Mouse (Mus musculus) intestine, embryonic 14.5 days (tissue): ENCODE data around the gene Dlec1. TPM values are rescaled to one million over a fixed set of nuclear protein-coding genes. Genes with fewer than 3 reads are reported as not detected.

Source experiments
- ATAC-seq: fragments of 200-750 bp; cut with Nextera tagmentation; replicated peaks from 2 replicates; pipeline ENCODE4 v1.8.0; 2017; ENCODE audit warnings: low read depth, moderate number of reproducible peaks, moderate TSS enrichment, moderate library complexity; ENCODE audit not compliant: low FRiP score, low TSS enrichment
- DNase-seq: peaks from one replicate; pipeline ENCODE4 v3.0.0-alpha.2; 2018; ENCODE audit warnings: low spot score
- H3K27ac ChIP-seq: fragments of 300-500 bp; sonication (generic); 2 replicates; pipeline ENCODE4 v1.5.1; 2014; ENCODE audit warnings: low read depth, mild to moderate bottlenecking, control low read depth
- H3K27me3 ChIP-seq: fragments of 300-500 bp; sonication (generic); replicated peaks from 2 replicates; pipeline ENCODE4 v1.6.1; 2014; ENCODE audit warnings: low read length, control low read depth; ENCODE audit not compliant: control insufficient read depth, insufficient read depth
- H3K36me3 ChIP-seq: fragments of 300-500 bp; sonication (generic); 2 replicates; pipeline ENCODE4 v1.6.1; 2014; ENCODE audit warnings: low read length, control low read depth; ENCODE audit not compliant: control insufficient read depth, insufficient read depth
- H3K4me1 ChIP-seq: fragments of 300-500 bp; sonication (generic); replicated peaks from 2 replicates; pipeline ENCODE4 v1.6.1; 2014; ENCODE audit warnings: low read length, control low read depth, mixed read lengths; ENCODE audit not compliant: control insufficient read depth, insufficient read depth
- H3K4me2 ChIP-seq: fragments of 300-500 bp; sonication (generic); 2 replicates; pipeline ENCODE4 v1.6.1; 2014; ENCODE audit warnings: low read length
- H3K4me3 ChIP-seq: fragments of 300-500 bp; sonication (generic); 2 replicates; pipeline ENCODE4 v1.5.1; 2014; ENCODE audit warnings: low read depth, low read length, control low read depth, mixed read lengths
- H3K9ac ChIP-seq: fragments of 300-500 bp; sonication (generic); 2 replicates; pipeline ENCODE4 v1.6.1; 2014; ENCODE audit warnings: mild to moderate bottlenecking, low read length
- H3K9me3 ChIP-seq: fragments of 300-500 bp; sonication (generic); 2 replicates; pipeline ENCODE4 v1.6.1; 2016; ENCODE audit warnings: low read length, control low read depth; ENCODE audit not compliant: control insufficient read depth
- WGBS: fragments of 180-500 bp; shearing (Covaris S2); extraction: QIAGEN DNeasy Blood & Tissue Kit; methylation state at CpG from one replicate; pipeline ENCODE4 v1.1.7; 2014; 5-methylcytosine and 5-hydroxymethylcytosine counted together
- polyA plus RNA-seq: library from polyadenylated mRNA; unstranded; fragments of >200 nt; fragmentation: Nextera tagmentation; extraction: Ambion mirVana; gene quantifications from 2 replicates; pipeline ENCODE4 v1.2.1, GENCODE M21; 2014

Gene Dlec1
- polyA plus RNA-seq, 1 experiment from 2014 or later, result 0.37 TPM

DNA sequence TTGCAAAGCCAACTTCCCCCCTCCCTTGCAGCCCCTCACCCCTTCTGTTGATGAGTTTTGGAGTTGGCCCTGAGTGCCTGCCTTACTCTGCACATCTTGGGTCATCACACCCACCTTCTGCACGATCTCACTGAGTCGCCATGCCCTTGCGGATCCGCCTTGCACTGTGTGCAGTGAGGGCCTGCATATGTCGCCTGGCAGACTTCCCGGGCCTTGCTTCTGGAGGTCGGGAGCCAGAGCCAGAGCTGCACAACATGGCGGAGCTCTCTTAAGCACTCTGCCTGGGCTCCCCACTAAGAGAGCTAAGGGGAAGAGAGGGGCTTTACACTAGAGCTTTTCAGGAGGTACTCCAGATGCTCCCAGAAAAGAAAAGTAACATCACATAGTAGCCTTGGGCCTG lies 42.4 kb downstream of the Dlec1 start:
- no peak overlapping the region for H3K9ac ChIP-seq
- H3K4me2 ChIP-seq, result no peak overlapping the region
- no peaks in the 10 kb centered on the region for H3K9me3 ChIP-seq
- no peak for ATAC-seq
- no peak overlapping the region for H3K27ac ChIP-seq
- no peaks in the 10 kb centered on the region for H3K36me3 ChIP-seq
- no peaks in the 10 kb centered on the region for H3K27me3 ChIP-seq
- 74% methylated on average over 8 of the region's 8 CpGs for WGBS
- H3K4me3 ChIP-seq, result no peak overlapping the region
- H3K4me1 ChIP-seq, result no peaks in the 10 kb centered on the region
- no peak for DNase-seq

DNA sequence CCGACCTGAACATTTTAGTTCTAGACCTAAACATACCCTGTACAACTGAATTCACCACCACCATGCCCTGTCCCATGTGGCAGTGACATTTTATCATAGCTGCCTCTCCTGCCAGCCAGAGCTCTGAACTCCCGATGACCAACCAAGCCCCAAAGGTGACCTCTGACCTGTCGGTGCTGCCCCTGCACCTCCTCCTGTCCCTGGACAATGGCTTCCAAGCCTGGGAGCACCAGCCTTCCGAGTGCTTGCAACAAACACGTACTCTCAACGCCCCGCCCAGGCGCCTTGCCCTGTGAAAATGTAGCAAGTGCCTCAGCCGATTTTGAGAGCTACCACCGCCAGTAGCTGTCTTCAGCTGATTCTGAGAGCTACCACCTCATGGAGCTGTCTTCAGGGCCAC lies 42.9 kb downstream of the Dlec1 start:
- 58% methylated on average over 10 of the region's 10 CpGs for WGBS
- ATAC-seq, result no peak

DNA sequence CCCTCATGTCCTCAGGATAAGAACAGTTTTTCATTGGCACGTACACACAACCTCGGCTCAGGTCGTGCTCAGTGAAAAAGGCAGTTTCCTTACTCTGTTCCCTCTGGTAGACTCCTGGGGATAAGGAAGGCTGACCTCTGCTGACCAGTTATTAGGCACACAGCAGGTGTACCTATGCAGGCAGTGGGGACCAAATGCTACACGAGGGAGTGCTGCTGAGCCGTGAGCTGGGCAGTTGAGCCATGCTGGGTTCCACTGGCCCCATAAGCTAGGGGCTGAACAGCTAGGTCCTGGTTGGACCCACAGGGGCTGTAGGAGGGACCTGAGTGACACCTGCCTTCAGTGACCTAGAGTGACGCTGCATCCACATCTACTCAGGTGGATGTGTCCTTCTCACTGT lies 43.4 kb downstream of the Dlec1 start:
- WGBS, result 64% methylated on average over 6 of the region's 6 CpGs
- Histone ChIP-seq H3K27me3 (no peaks in the 10 kb centered on the region), H3K4me1 (no peaks in the 10 kb centered on the region), H3K9me3 (no peaks in the 10 kb centered on the region), H3K27ac (no peak overlapping the region), H3K4me3 (no peak overlapping the region), H3K9ac (no peak overlapping the region), H3K4me2 (no peak overlapping the region), H3K36me3 (no peaks in the 10 kb centered on the region)
- no peak for ATAC-seq
- DNase-seq, result no peak

More for the DNA sequence above, 42.9 kb downstream of the Dlec1 start:
- no peak for DNase-seq
- no peaks in the 10 kb centered on the region for H3K27me3 ChIP-seq
- no peak overlapping the region for H3K4me3 ChIP-seq
- H3K9ac ChIP-seq, result no peak overlapping the region
- H3K4me1 ChIP-seq, result no peaks in the 10 kb centered on the region
- H3K36me3 ChIP-seq, result no peaks in the 10 kb centered on the region
- H3K27ac ChIP-seq, result no peak overlapping the region
- H3K9me3 ChIP-seq, result no peaks in the 10 kb centered on the region
- no peak overlapping the region for H3K4me2 ChIP-seq

DNA sequence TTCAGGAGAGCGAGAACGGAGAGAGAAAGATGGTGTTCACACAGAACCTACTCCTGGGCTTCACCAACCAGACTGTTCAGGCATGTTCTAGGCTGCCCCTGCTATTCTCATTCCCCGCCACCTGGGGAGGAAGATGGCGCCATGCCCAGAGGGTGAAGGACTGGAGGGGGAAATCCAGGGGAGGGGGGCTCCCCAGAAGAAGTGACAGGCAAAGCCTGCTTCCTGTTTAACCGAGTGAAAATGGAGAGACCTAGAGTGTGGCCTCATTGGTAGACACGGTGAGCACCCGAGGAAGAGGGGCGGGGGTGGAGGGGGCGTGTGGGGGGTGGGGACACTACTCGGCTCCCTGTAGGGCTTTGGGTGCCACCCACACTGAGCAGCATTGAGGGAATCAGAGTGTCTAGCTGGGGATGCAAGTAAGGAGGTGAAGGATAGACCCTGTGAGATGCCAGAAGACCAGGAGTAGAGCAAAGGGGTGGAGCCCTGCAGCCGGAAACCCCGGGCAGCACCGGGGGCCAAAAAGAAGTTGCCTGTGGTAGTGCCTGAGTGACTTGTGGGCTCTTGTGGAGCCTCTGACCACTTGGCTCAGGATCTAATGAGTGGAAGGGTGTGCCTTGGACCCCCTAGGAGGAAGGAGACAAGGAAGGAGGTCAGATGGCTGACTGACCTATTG lies 44.0 kb downstream of the Dlec1 start:
- DNase-seq (no peak), ATAC-seq (no peak)
- Histone ChIP-seq H3K9ac (no peak overlapping the region), H3K4me3 (no peak overlapping the region), H3K9me3 (no peaks in the 10 kb centered on the region), H3K27me3 (no peaks in the 10 kb centered on the region), H3K27ac (no peak overlapping the region), H3K36me3 (no peaks in the 10 kb centered on the region), H3K4me2 (no peak overlapping the region), H3K4me1 (no peaks in the 10 kb centered on the region)
- WGBS, result 77% methylated on average over 13 of the region's 13 CpGs

DNA sequence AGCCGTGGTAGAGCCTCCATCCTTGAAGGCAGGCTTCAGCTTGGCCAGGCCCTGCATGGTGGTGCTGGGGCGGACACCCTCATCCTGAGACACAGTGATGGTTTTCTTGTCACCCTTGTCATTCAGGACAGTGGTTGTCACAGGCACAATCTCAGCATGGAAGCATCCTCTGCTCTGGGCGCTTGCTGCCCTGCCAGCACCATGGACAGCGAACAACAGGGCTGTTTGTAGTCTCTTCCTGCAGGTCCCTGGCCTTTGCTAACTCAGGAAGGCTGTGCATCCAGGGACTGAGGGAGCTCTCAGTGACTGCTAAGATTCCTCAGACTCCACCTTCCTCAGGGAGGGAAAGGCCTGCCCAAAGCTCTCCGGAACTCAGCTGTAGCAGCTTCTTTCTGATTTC lies 47.3 kb downstream of the Dlec1 start:
- no peaks in the 10 kb centered on the region for H3K4me1 ChIP-seq
- no peaks in the 10 kb centered on the region for H3K27me3 ChIP-seq
- WGBS, result 14% methylated on average over 5 of the region's 5 CpGs
- H3K36me3 ChIP-seq, result no peaks in the 10 kb centered on the region
- DNase-seq, result peak; percentile 86
- no peak overlapping the region for H3K27ac ChIP-seq
- H3K9ac ChIP-seq, result no peak overlapping the region
- H3K9me3 ChIP-seq, result no peaks in the 10 kb centered on the region
- H3K4me2 ChIP-seq, result no peak overlapping the region
- no peak overlapping the region for H3K4me3 ChIP-seq
- no peak for ATAC-seq

DNA sequence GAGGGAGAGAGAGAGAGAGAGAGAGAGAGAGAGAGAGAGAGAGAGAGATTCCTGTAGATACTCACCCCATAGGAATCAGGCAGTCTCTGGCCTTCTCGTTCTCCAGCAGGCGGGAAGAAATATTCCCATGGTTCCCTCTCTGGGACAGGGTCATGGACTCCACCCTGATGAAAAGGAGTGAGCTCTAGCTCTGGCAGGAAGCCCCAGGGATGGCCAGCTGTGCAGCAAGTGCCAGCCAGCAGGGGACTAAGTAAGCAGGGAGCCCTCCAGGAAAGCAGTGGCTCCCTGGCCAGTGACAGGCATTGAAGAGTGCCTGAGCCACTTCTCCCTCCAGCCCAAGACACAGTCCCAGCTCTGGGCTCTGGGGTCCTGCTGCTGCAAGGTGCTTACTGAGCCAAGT lies 49.5 kb downstream of the Dlec1 start:
- no peaks in the 10 kb centered on the region for H3K27me3 ChIP-seq
- DNase-seq (no peak), ATAC-seq (no peak)
- 59% methylated on average over 2 of the region's 2 CpGs for WGBS
- H3K9me3 ChIP-seq, result no peaks in the 10 kb centered on the region
- H3K36me3 ChIP-seq, result no peaks in the 10 kb centered on the region
- no peak overlapping the region for H3K4me3 ChIP-seq
- no peak overlapping the region for H3K27ac ChIP-seq
- no peak overlapping the region for H3K9ac ChIP-seq
- H3K4me1 ChIP-seq, result no peaks in the 10 kb centered on the region
- no peak overlapping the region for H3K4me2 ChIP-seq

DNA sequence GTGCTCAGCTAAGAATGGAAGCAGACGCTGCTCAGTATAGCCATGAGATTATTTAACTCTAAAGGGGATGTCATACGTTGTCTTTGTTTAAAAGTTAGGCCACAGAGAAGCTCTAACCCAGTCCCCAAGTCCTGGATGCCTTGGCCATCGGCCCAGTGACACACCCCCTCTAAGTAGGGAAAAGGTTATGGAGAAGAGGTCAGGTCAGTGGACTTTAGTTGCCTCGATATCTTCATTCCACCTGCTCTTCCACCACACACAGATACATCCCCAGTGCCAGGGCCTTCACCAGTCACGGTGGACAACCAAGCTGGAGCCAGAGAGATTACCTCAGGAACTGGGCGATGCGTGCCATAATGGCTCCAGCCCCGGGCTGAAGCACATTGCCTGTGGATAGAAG lies 53.1 kb downstream of the Dlec1 start:
- Histone ChIP-seq H3K9me3 (no peaks in the 10 kb centered on the region), H3K4me3 (no peak overlapping the region), H3K4me1 (no peaks in the 10 kb centered on the region), H3K9ac (no peak overlapping the region), H3K27me3 (no peaks in the 10 kb centered on the region), H3K4me2 (no peak overlapping the region), H3K27ac (no peak overlapping the region), H3K36me3 (no peaks in the 10 kb centered on the region)
- DNase-seq (no peak), ATAC-seq (no peak)
- 71% methylated on average over 8 of the region's 8 CpGs for WGBS

DNA sequence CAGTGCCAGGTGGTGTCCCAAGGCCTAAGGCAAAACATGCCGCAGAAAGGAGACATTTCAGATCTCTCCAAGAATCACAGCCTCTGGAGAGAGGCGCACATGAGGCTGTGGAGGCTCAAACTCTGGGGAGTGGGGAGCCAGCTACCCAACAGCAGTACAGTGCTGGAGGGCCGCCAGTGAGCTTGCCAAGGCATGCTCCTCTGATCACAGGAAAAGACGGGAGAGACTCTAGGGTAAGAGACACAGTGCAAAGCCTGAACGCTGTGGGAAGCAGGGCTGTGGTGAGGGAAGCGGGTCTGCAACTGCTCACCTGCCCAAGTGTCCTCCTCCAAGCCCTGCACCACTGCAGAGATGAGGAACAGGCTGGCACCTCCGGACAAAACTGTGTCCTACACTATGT lies 53.5 kb downstream of the Dlec1 start:
- no peak overlapping the region for H3K4me3 ChIP-seq
- H3K4me1 ChIP-seq, result no peaks in the 10 kb centered on the region
- ATAC-seq (no peak), DNase-seq (no peak)
- no peak overlapping the region for H3K9ac ChIP-seq
- H3K4me2 ChIP-seq, result no peak overlapping the region; the same call in 1 of the 2 replicates
- no peak overlapping the region for H3K27ac ChIP-seq
- no peaks in the 10 kb centered on the region for H3K9me3 ChIP-seq
- H3K27me3 ChIP-seq, result no peaks in the 10 kb centered on the region
- 45% methylated on average over 7 of the region's 7 CpGs for WGBS
- H3K36me3 ChIP-seq, result no peaks in the 10 kb centered on the region
